Mouse (Mus musculus) cerebellum, adult 18-20 months (tissue): Measurements from ENCODE around the gene Irf2bpl.

Experiments used
- DNase-seq, 2 experiments: peaks; one replicate each; pipeline ENCODE4 v3.0.0; 2021

Gene Irf2bpl

GRCm38 (mm10) chr12:86884197-86885058, at the start of gene Irf2bpl:
TSS of gene Irf2bpl (minus strand) at chr12:86884798.
- DNase-seq: peak; percentile 97 to 99

GRCm38 (mm10) chr12:86932575-86932952, 48.0 kb upstream of the Irf2bpl start:
- no peak for DNase-seq

GRCm38 (mm10) chr12:86931919-86932574, 47.4 kb upstream of the Irf2bpl start:
- peak in 1 of 2 experiments; percentile 26 for DNase-seq

GRCm38 (mm10) chr12:86930934-86931729, 46.5 kb upstream of the Irf2bpl start:
- no peak for DNase-seq

- peak; percentile 83 to 91 for DNase-seq
These were observed 39.2 kb upstream of the Irf2bpl start for GRCm38 (mm10) chr12:86923837-86924236.

- DNase-seq: no peak
These were observed 34.6 kb upstream of the Irf2bpl start for GRCm38 (mm10) chr12:86918983-86919722.

GRCm38 (mm10) chr12:86918361-86918967, 33.9 kb upstream of the Irf2bpl start:
- DNase-seq: no peak

- DNase-seq: no peak
These were observed 32.4 kb upstream of the Irf2bpl start for GRCm38 (mm10) chr12:86916796-86917573.

- DNase-seq: peak; percentile 70 to 82
These were observed 31.0 kb upstream of the Irf2bpl start for GRCm38 (mm10) chr12:86915617-86916016.

GRCm38 (mm10) chr12:86914756-86915155, 30.2 kb upstream of the Irf2bpl start:
- DNase-seq: no peak

- DNase-seq: no peak
These were observed 29.8 kb upstream of the Irf2bpl start for GRCm38 (mm10) chr12:86914351-86914750.

GRCm38 (mm10) chr12:86912335-86913093, 27.9 kb upstream of the Irf2bpl start:
- no peak for DNase-seq

- DNase-seq: no peak
These were observed 26.9 kb upstream of the Irf2bpl start for GRCm38 (mm10) chr12:86911482-86911931.

- DNase-seq: peak; percentile 85 to 89
These were observed 21.8 kb upstream of the Irf2bpl start for GRCm38 (mm10) chr12:86906395-86906794.

GRCm38 (mm10) chr12:86905876-86906275, 21.3 kb upstream of the Irf2bpl start:
- no peak for DNase-seq

- peak; percentile 68 to 74 for DNase-seq
These were observed 20.6 kb upstream of the Irf2bpl start for GRCm38 (mm10) chr12:86905203-86905602.

- no peak for DNase-seq
These were observed 19.5 kb upstream of the Irf2bpl start for GRCm38 (mm10) chr12:86903828-86904806.

- no peak for DNase-seq
These were observed 15.0 kb upstream of the Irf2bpl start for GRCm38 (mm10) chr12:86899461-86900179.
